Mouse (Mus musculus) forebrain, embryonic 13.5 days (tissue): ENCODE data around the gene Lamb3. TPM values are rescaled to one million over a fixed set of nuclear protein-coding genes. Genes with fewer than 3 reads are reported as not detected.
"Not testable (repeated sequence)": the region's sequence is repeated elsewhere in the genome, so short reads cannot be mapped to it uniquely, and the experiment has no call there.

Experiments
- ATAC-seq: fragments of 200-750 bp; cut with Nextera tagmentation; 2 replicates; pipeline ENCODE4 v1.8.0; 2017
- H3K27ac ChIP-seq: fragments of 300-500 bp; sonication (generic); 2 replicates; pipeline ENCODE4 v1.5.1; 2015; ENCODE audit warnings: inconsistent platforms, mild to moderate bottlenecking, moderate library complexity
- H3K27me3 ChIP-seq: fragments of 300-500 bp; sonication (generic); 2 replicates; pipeline ENCODE4 v1.6.1; 2015; ENCODE audit warnings: mild to moderate bottlenecking, inconsistent platforms
- H3K36me3 ChIP-seq: fragments of 300-500 bp; sonication (generic); 2 replicates; pipeline ENCODE4 v1.6.1; 2015; ENCODE audit warnings: mild to moderate bottlenecking, inconsistent platforms; ENCODE audit not compliant: poor library complexity, severe bottlenecking
- H3K4me1 ChIP-seq: fragments of 300-500 bp; sonication (generic); 2 replicates; pipeline ENCODE4 v1.6.1; 2015; ENCODE audit warnings: inconsistent platforms
- H3K4me2 ChIP-seq: fragments of 300-500 bp; sonication (generic); 2 replicates; pipeline ENCODE4 v1.6.1; 2015; ENCODE audit warnings: inconsistent platforms, mild to moderate bottlenecking, moderate library complexity
- H3K4me3 ChIP-seq: fragments of 300-500 bp; sonication (generic); 2 replicates; pipeline ENCODE4 v1.5.1; 2015; ENCODE audit warnings: mild to moderate bottlenecking, inconsistent platforms
- H3K9ac ChIP-seq: fragments of 300-500 bp; sonication (generic); 2 replicates; pipeline ENCODE4 v1.6.1; 2015; ENCODE audit warnings: mild to moderate bottlenecking, inconsistent platforms
- H3K9me3 ChIP-seq: fragments of 300-500 bp; sonication (generic); replicated peaks from 2 replicates; pipeline ENCODE4 v1.6.1; 2016; ENCODE audit warnings: inconsistent platforms
- WGBS: fragments of 180-500 bp; shearing (Covaris S2); methylation state at CpG from one replicate; pipeline ENCODE4 v1.1.7; 2015; 5-methylcytosine and 5-hydroxymethylcytosine counted together
- polyA plus RNA-seq: library from polyadenylated mRNA; unstranded; fragments of >200 nt; fragmentation: Nextera tagmentation; extraction: Ambion mirVana; gene quantifications from 2 replicates; pipeline ENCODE4 v1.2.1, GENCODE M21; 2015

Gene Lamb3
- polyA plus RNA-seq, 1 experiment from 2014 or later, result 0.32 TPM

- Histone ChIP-seq H3K27me3 (no peaks in the 10 kb centered on the region), H3K9ac (no peak overlapping the region), H3K9me3 (no peaks in the 10 kb centered on the region), H3K27ac (no peak overlapping the region), H3K36me3 (no peaks in the 10 kb centered on the region), H3K4me3 (no peak overlapping the region), H3K4me2 (no peak overlapping the region), H3K4me1 (no peaks in the 10 kb centered on the region)
- WGBS, result 98% methylated on average over 2 of the region's 2 CpGs
- no peak for ATAC-seq
These were observed 26.7 kb downstream of the Lamb3 start for GRCm38 (mm10) chr1:193234130-193234645.

GRCm38 (mm10) chr1:193234930-193235329 lies 27.4 kb downstream of the Lamb3 start:
- Histone ChIP-seq H3K4me3 (no peak overlapping the region), H3K9ac (no peak overlapping the region), H3K4me2 (no peak overlapping the region), H3K4me1 (no peaks in the 10 kb centered on the region), H3K27me3 (no peaks in the 10 kb centered on the region), H3K36me3 (no peaks in the 10 kb centered on the region), H3K27ac (no peak overlapping the region), H3K9me3 (no peaks in the 10 kb centered on the region)
- 89% methylated on average over 7 of the region's 7 CpGs for WGBS
- no peak for ATAC-seq

GRCm38 (mm10) chr1:193238426-193238825 lies 30.9 kb downstream of the Lamb3 start:
- Histone ChIP-seq H3K4me1 (0 out of 2 replicates have a peak, but pooled peaks cover 4% of the 10 kb centered on the region), H3K4me3 (no peak overlapping the region), H3K9ac (no peak overlapping the region), H3K27ac (no peak overlapping the region), H3K36me3 (no peaks in the 10 kb centered on the region), H3K4me2 (no peak overlapping the region), H3K9me3 (no peaks in the 10 kb centered on the region), H3K27me3 (no peaks in the 10 kb centered on the region)
- WGBS, result 64% methylated on average over 4 of the region's 4 CpGs
- ATAC-seq, result no peak

GRCm38 (mm10) chr1:193241436-193241835 lies 33.9 kb downstream of the Lamb3 start:
- no peak for ATAC-seq
- H3K36me3 ChIP-seq, result no peaks in the 10 kb centered on the region
- H3K9me3 ChIP-seq, result no peaks in the 10 kb centered on the region
- H3K27me3 ChIP-seq, result no peaks in the 10 kb centered on the region
- 94% methylated on average over 4 of the region's 4 CpGs for WGBS
- H3K4me3 ChIP-seq, result no peak overlapping the region
- H3K9ac ChIP-seq, result no peak overlapping the region
- H3K4me1 ChIP-seq, result 0 out of 2 replicates have a peak, but pooled peaks cover 4% of the 10 kb centered on the region
- H3K4me2 ChIP-seq, result no peak overlapping the region
- H3K27ac ChIP-seq, result no peak overlapping the region

GRCm38 (mm10) chr1:193242238-193242637 lies 34.7 kb downstream of the Lamb3 start:
- 75% methylated on average over 8 of the region's 8 CpGs for WGBS
- Histone ChIP-seq H3K27me3 (no peaks in the 10 kb centered on the region), H3K9me3 (no peaks in the 10 kb centered on the region), H3K4me1 (0 out of 2 replicates have a peak, but pooled peaks cover 4% of the 10 kb centered on the region), H3K36me3 (no peaks in the 10 kb centered on the region), H3K9ac (no peak overlapping the region), H3K4me2 (no peak overlapping the region), H3K4me3 (no peak overlapping the region), H3K27ac (no peak overlapping the region)
- peak; percentile 38; the same call in 1 of the 2 replicates for ATAC-seq

- Histone ChIP-seq H3K36me3 (no peaks in the 10 kb centered on the region), H3K27me3 (no peaks in the 10 kb centered on the region), H3K4me3 (no peak overlapping the region), H3K4me2 (no peak overlapping the region), H3K27ac (no peak overlapping the region), H3K4me1 (0 out of 2 replicates have a peak, but pooled peaks cover 4% of the 10 kb centered on the region), H3K9ac (no peak overlapping the region), H3K9me3 (no peaks in the 10 kb centered on the region)
- 41% methylated on average over 4 of the region's 4 CpGs for WGBS
- no peak for ATAC-seq
These were observed 35.4 kb downstream of the Lamb3 start for GRCm38 (mm10) chr1:193242863-193243262.

GRCm38 (mm10) chr1:193243571-193244193 lies 36.2 kb downstream of the Lamb3 start:
- Histone ChIP-seq H3K27ac (no peak overlapping the region), H3K9ac (no peak overlapping the region), H3K4me2 (no peak overlapping the region), H3K4me3 (no peak overlapping the region), H3K27me3 (no peaks in the 10 kb centered on the region), H3K36me3 (no peaks in the 10 kb centered on the region), H3K4me1 (0 out of 2 replicates have a peak, but pooled peaks cover 4% of the 10 kb centered on the region), H3K9me3 (no peaks in the 10 kb centered on the region)
- 60% methylated on average over 10 of the region's 10 CpGs for WGBS
- ATAC-seq, result peak; percentile 62; the same call in 1 of the 2 replicates

GRCm38 (mm10) chr1:193244235-193244634 lies 36.7 kb downstream of the Lamb3 start:
- Histone ChIP-seq H3K4me3 (no peak overlapping the region), H3K36me3 (no peaks in the 10 kb centered on the region), H3K27ac (no peak overlapping the region), H3K9ac (no peak overlapping the region), H3K4me1 (0 out of 2 replicates have a peak, but pooled peaks cover 4% of the 10 kb centered on the region), H3K9me3 (no peaks in the 10 kb centered on the region), H3K4me2 (no peak overlapping the region), H3K27me3 (no peaks in the 10 kb centered on the region)
- whole genome bisulfite sequencing, result 75% methylated on average over 6 of the region's 6 CpGs
- peak; percentile 48; the same call in 1 of the 2 replicates for ATAC-seq

- Histone ChIP-seq H3K4me1 (no peaks in the 10 kb centered on the region), H3K4me3 (no peak overlapping the region), H3K9me3 (no peaks in the 10 kb centered on the region), H3K36me3 (no peaks in the 10 kb centered on the region), H3K9ac (no peak overlapping the region), H3K27ac (no peak overlapping the region), H3K27me3 (no peaks in the 10 kb centered on the region), H3K4me2 (no peak overlapping the region)
- WGBS, result 85% methylated on average over 2 of the region's 2 CpGs
- ATAC-seq, result no peak
These were observed 42.5 kb downstream of the Lamb3 start for GRCm38 (mm10) chr1:193250026-193250425.

GRCm38 (mm10) chr1:193251386-193251785 lies 43.9 kb downstream of the Lamb3 start:
- no peak for ATAC-seq
- Histone ChIP-seq H3K4me3 (no peak overlapping the region), H3K4me2 (no peak overlapping the region), H3K27ac (no peak overlapping the region), H3K9ac (no peak overlapping the region), H3K27me3 (no peaks in the 10 kb centered on the region), H3K4me1 (no peaks in the 10 kb centered on the region), H3K36me3 (no peaks in the 10 kb centered on the region), H3K9me3 (no peaks in the 10 kb centered on the region)
- WGBS, result 88% methylated on average over 7 of the region's 7 CpGs

- no peak overlapping the region for H3K9ac ChIP-seq
- no peak for ATAC-seq
- H3K27ac ChIP-seq, result no peak overlapping the region
- WGBS, result 68% methylated on average over 5 of the region's 5 CpGs
- no peak overlapping the region for H3K4me3 ChIP-seq
- no peaks in the 10 kb centered on the region for H3K36me3 ChIP-seq
- no peaks in the 10 kb centered on the region for H3K27me3 ChIP-seq
- no peak overlapping the region for H3K4me2 ChIP-seq
- H3K9me3 ChIP-seq, result no peaks in the 10 kb centered on the region
- H3K4me1 ChIP-seq, result no peaks in the 10 kb centered on the region
These were observed 45.1 kb downstream of the Lamb3 start for GRCm38 (mm10) chr1:193252616-193253015.

- not testable (repeated sequence) for H3K4me1 ChIP-seq, ATAC-seq, H3K4me3 ChIP-seq, H3K4me2 ChIP-seq, H3K9me3 ChIP-seq, H3K9ac ChIP-seq, H3K36me3 ChIP-seq, H3K27ac ChIP-seq, H3K27me3 ChIP-seq
- 76% methylated on average over 3 of the region's 3 CpGs for WGBS
These were observed 46.4 kb downstream of the Lamb3 start for GRCm38 (mm10) chr1:193253895-193254294.

GRCm38 (mm10) chr1:193255032-193255431 lies 47.5 kb downstream of the Lamb3 start:
- H3K4me2 ChIP-seq, result no peak overlapping the region
- no peaks in the 10 kb centered on the region for H3K27me3 ChIP-seq
- no peaks in the 10 kb centered on the region for H3K4me1 ChIP-seq
- H3K4me3 ChIP-seq, result no peak overlapping the region
- WGBS, result 77% methylated on average over 8 of the region's 8 CpGs
- no peaks in the 10 kb centered on the region for H3K9me3 ChIP-seq
- H3K9ac ChIP-seq, result no peak overlapping the region
- ATAC-seq, result no peak
- no peaks in the 10 kb centered on the region for H3K36me3 ChIP-seq
- no peak overlapping the region for H3K27ac ChIP-seq
